Mouse (Mus musculus) olfactory bulb, adult 2 months (tissue): ENCODE data around the gene Cops7b. TPM values are rescaled to one million over a fixed set of nuclear protein-coding genes. Genes with fewer than 3 reads are reported as not detected.

Experiments
- H3K27ac ChIP-seq: fragments of 200-500 bp; 2 replicates; pipeline ENCODE4 v1.5.1; 2012; ENCODE audit warnings: low read depth, low read length; ENCODE audit not compliant: insufficient read depth
- H3K4me1 ChIP-seq: fragments of 200-500 bp; 2 replicates; pipeline ENCODE4 v1.6.1; 2012; ENCODE audit warnings: low read length; ENCODE audit not compliant: control insufficient read depth, insufficient read depth
- H3K4me3 ChIP-seq: fragments of 200-500 bp; 2 replicates; pipeline ENCODE4 v1.5.1; 2012; ENCODE audit warnings: mild to moderate bottlenecking, low read depth, low read length, moderate library complexity; ENCODE audit not compliant: insufficient read depth
- CTCF ChIP-seq: fragments of 200-500 bp; IDR thresholded peaks from 2 replicates; pipeline ENCODE4 v1.5.1; 2012; ENCODE audit warnings: low read depth, mild to moderate bottlenecking, low read length, moderate library complexity; ENCODE audit not compliant: insufficient read depth
- POLR2A ChIP-seq: fragments of 200-500 bp; IDR thresholded peaks from 2 replicates; pipeline ENCODE4 v1.6.1; 2012; ENCODE audit warnings: mild to moderate bottlenecking, low read depth, low read length, moderate library complexity; ENCODE audit not compliant: insufficient read depth
- WGBS: fragments of 180-500 bp; shearing (Covaris S2); methylation state at CpG from one replicate; pipeline ENCODE4 v1.1.7; 2018; 5-methylcytosine and 5-hydroxymethylcytosine counted together
- polyA plus RNA-seq: library from polyadenylated mRNA; stranded (reverse); fragments of >200 nt; gene quantifications from 2 replicates; pipeline ENCODE4 v1.2.4, GENCODE M21; 2012; ENCODE audit warnings: low replicate concordance; ENCODE audit not compliant: missing spikeins, insufficient read depth, insufficient read length

Cops7b gene
- polyA plus RNA-seq, 1 experiment, result not detected

- no peak overlapping the region for H3K4me3 ChIP-seq
- H3K4me1 ChIP-seq, result no peaks in the 10 kb centered on the region
- H3K27ac ChIP-seq, result no peak overlapping the region
- TF ChIP-seq POLR2A (no peak), CTCF (no peak)
Measured at GRCm38 (mm10) chr1:86614269-86614668, 31.6 kb downstream of the Cops7b start.

GRCm38 (mm10) chr1:86618454-86619125 is 35.9 kb downstream of the Cops7b start:
- WGBS, result 64% methylated on average over 10 of the region's 10 CpGs

GRCm38 (mm10) chr1:86622296-86622695 is 39.6 kb downstream of the Cops7b start:
- Histone ChIP-seq H3K4me1 (peaks cover 4% of the 10 kb centered on the region), H3K4me3 (no peak overlapping the region), H3K27ac (no peak overlapping the region)
- TF ChIP-seq POLR2A (no peak), CTCF (no peak)
- 79% methylated on average over 2 of the region's 2 CpGs for WGBS

More at GRCm38 (mm10) chr1:86618454-86619125, 35.9 kb downstream of the Cops7b start:
- peaks cover 4% of the 10 kb centered on the region for H3K4me1 ChIP-seq
- no peak overlapping the region for H3K4me3 ChIP-seq
- H3K27ac ChIP-seq, result no peak overlapping the region
- TF ChIP-seq POLR2A (no peak), CTCF (no peak)

GRCm38 (mm10) chr1:86623001-86624000 is 40.6 kb downstream of the Cops7b start:
- no peak for TF ChIP-seq CTCF
- no peak for TF ChIP-seq POLR2A
- Histone ChIP-seq H3K27ac (peak overlapping the region; percentile 56), H3K4me1 (peaks cover 4% of the 10 kb centered on the region), H3K4me3 (no peak overlapping the region)
- WGBS, result 61% methylated on average over 16 of the region's 16 CpGs

GRCm38 (mm10) chr1:86628270-86628669 is 45.6 kb downstream of the Cops7b start:
- Histone ChIP-seq H3K4me3 (no peak overlapping the region), H3K4me1 (peaks cover 16% of the 10 kb centered on the region), H3K27ac (no peak overlapping the region)
- TF ChIP-seq POLR2A (no peak), CTCF (no peak)
- 85% methylated on average over 3 of the region's 3 CpGs for WGBS

GRCm38 (mm10) chr1:86629936-86630335 is 47.2 kb downstream of the Cops7b start:
- Histone ChIP-seq H3K4me1 (peaks cover 16% of the 10 kb centered on the region), H3K4me3 (no peak overlapping the region), H3K27ac (no peak overlapping the region)
- WGBS, result 59% methylated on average over 4 of the region's 4 CpGs
- TF ChIP-seq CTCF, result no peak
- no peak for TF ChIP-seq POLR2A

- 90% methylated on average over 4 of the region's 4 CpGs for WGBS
- Histone ChIP-seq H3K4me3 (no peak overlapping the region), H3K4me1 (peaks cover 16% of the 10 kb centered on the region), H3K27ac (no peak overlapping the region)
- no peak for TF ChIP-seq POLR2A
- TF ChIP-seq CTCF, result no peak
Measured at GRCm38 (mm10) chr1:86630527-86630926, 47.8 kb downstream of the Cops7b start.

- Histone ChIP-seq H3K27ac (peak overlapping the region; percentile 92), H3K4me3 (no peak overlapping the region), H3K4me1 (peaks cover 16% of the 10 kb centered on the region)
- TF ChIP-seq POLR2A (no peak), CTCF (no peak)
- 51% methylated on average over 6 of the region's 6 CpGs for WGBS
Measured at GRCm38 (mm10) chr1:86632732-86633380, 50.2 kb downstream of the Cops7b start.
